Mouse (Mus musculus) T-helper 2 cell (primary cell): ENCODE measurements around the gene Ttc30a1.
"Not testable (repeated sequence)": the region's sequence is repeated elsewhere in the genome, so short reads cannot be mapped to it uniquely, and the experiment has no call there.

ENCODE experiments used
- in situ Hi-C: fragments of 300-600 bp; cut with MboI, MseI; formaldehyde crosslinking; loops from one replicate; pipeline ENCODE4 v1.15.1; 2025; ENCODE audit warnings: high pct_unique_total_duplicates

The Ttc30a1 gene

DNA sequence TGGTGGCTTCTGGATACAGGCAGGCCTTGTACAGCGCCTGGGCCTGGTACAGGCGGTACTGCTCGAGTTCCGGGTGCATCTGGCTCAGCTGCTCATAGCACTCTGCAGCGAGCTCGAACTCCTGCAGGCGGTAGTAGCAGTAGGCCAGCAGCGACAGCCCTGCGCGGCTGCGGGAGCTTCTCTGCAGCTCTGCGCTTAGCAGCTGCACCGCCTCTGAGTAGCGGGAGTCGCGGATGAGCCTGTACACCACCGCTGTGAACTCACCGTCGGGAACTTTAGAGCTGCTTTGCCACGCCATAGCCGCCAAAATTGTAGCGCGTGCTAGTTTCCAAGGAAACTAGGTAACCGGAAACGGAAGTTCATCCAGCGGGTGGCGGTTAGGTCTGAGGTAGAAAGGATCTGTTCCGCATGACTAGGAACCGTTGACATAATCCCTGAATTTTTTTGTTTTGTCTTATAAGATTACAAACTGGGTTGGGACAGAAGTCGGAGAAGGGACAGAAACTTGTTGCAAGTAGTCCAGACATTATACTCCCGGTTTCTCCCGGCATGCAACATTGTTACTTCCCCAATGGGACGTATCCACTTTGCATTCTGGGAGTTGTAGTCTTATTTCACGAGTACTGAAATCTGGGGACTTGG lies at the start of gene Ttc30a1:
TSS of gene Ttc30a1 (minus strand) at position 528 of the 642 bp plus-strand sequence.
- in situ Hi-C loops, result not testable (repeated sequence)

DNA sequence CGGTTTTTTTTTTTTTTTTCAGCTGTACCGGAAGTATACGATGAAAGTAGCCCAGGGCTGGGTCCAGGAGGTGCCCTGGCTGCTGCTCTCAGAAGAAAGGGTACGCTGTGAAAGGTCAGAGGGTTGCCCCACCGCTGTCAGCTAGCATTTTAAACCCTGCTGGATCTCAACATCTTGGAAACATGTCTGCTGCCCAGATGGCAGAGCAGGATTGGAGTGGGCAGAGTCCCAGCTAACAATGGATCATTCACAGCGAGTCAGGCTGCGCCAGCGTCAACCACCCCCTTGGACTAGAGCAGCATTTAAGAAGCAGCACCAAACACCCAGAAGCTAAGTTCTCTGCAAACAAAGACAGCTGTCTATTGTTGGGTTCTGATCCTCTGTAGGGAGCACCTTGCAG lies 48.3 kb upstream of the Ttc30a1 start:
- in situ Hi-C loops, result no loop called here

DNA sequence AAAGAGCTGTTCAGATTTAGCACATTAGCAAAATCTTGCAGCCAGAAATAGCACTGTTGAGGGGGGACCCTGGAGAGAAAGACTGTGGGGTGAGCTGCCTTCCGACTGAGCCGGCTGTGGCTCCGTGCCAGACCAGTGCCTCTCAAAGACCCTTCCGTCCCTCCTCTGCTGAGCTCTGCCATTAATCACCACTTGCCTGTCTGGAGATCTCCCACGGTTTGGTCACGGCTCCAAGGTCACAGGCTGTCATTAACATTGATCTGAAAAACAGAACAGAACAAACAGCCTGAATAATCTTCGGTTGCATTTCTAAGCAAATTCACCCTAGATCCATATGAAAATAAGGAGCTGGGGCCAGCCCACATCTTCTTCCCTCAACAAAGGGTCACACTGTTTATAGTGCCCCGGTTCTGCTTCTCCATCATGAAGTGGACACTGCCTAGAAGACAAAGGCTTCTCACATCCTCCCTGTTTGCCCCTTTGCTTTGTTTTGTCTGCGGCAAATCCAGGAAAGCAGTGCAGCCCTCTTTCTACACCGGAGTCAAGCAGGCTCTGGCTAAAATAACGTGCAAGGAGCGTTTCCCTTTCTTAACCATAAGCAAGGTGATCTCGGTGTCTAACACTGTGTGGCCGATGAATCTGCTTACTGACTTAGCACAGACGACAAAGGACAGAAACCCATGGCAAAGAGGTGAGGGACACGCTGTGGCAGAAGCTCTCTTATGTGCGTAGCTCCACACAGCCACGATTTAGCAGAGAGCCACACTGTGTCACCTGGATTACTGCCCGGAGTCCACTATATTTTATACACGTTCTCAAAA lies 47.5 kb upstream of the Ttc30a1 start:
- in situ Hi-C loops, result no loop called here

GRCm38 (mm10) chr2:76016890-76017289 lies 35.1 kb upstream of the Ttc30a1 start:
- in situ Hi-C loops, result no loop called here

GRCm38 (mm10) chr2:76016136-76016535 lies 34.4 kb upstream of the Ttc30a1 start:
- in situ Hi-C loops, result no loop called here

- in situ Hi-C loops, result no loop called here
These were observed 33.7 kb upstream of the Ttc30a1 start for GRCm38 (mm10) chr2:76015460-76015859.

- in situ Hi-C loops, result no loop called here
These were observed 32.9 kb upstream of the Ttc30a1 start for GRCm38 (mm10) chr2:76014659-76015058.

- in situ Hi-C loops, result no loop called here
These were observed 24.4 kb upstream of the Ttc30a1 start for GRCm38 (mm10) chr2:76006194-76006593.

DNA sequence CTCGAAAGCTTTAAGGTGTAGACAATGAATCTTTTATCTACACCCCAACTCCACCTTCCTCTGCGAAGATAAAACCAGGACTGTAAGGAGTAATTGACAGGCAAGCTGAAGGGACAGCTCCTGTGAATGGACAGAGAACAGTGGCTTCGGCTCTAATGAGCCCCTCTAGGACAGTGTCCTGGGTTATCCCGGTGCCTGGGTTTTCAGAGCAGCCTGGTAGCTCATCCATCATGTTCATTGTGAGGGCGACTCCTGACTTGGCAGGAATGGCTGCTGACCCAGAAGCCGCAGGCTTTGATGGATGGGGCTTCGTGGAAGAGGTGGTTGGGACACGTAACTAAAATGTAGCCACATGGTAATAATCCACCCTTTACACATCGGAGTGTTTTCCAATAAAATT lies 21.1 kb upstream of the Ttc30a1 start:
- in situ Hi-C loops, result no loop called here

DNA sequence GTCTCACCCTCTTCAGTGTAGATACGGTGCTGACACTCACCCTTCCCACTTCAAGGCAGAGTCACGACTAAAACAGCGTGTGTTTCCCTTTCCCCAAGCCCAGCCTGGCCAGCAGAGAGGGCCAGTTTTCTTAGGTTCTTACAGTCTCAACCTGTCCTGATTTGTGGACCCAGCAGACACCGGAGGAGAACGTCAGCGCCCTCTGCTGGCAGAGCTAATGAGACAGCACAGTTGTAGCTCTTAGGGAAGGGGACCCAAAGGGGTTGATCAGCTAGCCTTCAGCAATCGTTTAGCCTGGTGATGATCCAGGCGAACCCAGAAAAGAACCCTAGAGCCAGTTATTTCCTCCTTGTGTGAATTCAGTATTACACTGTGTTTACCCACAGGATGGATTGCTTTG lies 19.6 kb upstream of the Ttc30a1 start:
- in situ Hi-C loops, result no loop called here

DNA sequence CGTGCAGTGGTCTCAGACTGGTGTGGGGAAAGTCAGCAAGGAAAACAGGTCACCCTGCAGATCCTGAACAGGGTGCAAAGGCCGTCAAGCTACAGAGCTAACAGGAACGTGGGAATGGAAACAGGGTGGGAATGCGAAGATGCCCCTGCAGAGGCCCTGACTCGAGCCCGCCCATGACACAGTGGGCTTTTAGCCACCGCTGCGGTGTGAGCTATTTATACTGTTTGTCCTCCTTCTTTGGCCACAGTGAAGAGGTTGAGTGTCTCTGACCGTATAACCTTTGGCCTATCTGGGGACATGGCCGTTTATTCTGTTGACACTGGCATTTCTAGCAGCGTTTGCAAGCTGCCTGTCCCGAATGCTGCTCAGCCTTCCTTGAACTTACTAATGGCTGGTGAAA lies 17.9 kb upstream of the Ttc30a1 start:
- in situ Hi-C loops, result no loop called here

- in situ Hi-C loops, result no loop called here
These were observed 16.9 kb upstream of the Ttc30a1 start for GRCm38 (mm10) chr2:75998692-75999091.

- in situ Hi-C loops, result no loop called here
These were observed 16.0 kb upstream of the Ttc30a1 start for GRCm38 (mm10) chr2:75997726-75998125.

GRCm38 (mm10) chr2:75994841-75995240 lies 13.1 kb upstream of the Ttc30a1 start:
- in situ Hi-C loops, result no loop called here

GRCm38 (mm10) chr2:75991581-75992205 lies 9.9 kb upstream of the Ttc30a1 start:
- in situ Hi-C loops, result no loop called here

DNA sequence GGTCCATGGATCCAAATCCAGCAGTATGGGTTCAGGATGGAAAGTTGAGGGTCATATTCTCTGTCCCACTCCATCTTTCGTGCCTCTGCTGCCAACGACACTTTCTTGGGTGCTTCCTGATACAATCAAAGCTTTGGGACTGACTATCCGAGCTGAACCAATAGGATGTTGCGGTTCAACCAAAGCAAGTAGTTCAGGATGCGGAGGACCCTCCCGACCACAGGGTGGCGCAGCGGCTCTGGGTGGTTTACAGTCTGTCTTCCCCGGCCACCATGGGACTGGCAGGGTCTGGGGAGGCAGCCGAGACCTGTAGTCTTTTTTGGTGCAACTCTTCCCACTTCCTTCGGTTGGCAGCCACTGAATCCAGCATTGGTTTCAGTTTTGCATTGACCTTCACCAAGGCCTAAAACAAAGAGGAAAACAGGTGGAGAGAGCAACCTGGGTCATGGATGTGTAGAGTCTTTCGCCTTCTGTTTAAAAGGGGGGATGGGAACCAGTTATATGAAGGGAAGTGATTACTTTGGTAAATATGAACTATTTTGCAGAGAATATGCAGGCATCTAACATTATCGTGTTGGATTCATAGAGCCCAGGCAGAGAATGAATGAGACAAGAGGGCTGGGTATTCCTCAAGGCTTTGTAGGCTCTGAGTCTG lies 9.2 kb upstream of the Ttc30a1 start:
- in situ Hi-C loops, result no loop called here

- in situ Hi-C loops, result loop anchor here (5.0 kb wide), 1 partner anchor 83 kb away; no protein-coding TSS in a partner anchor
These were observed 7.9 kb upstream of the Ttc30a1 start for GRCm38 (mm10) chr2:75989694-75990093.

- in situ Hi-C loops, result loop anchor here (5.0 kb wide), 1 partner anchor 83 kb away; no protein-coding TSS in a partner anchor
These were observed 7.1 kb upstream of the Ttc30a1 start for GRCm38 (mm10) chr2:75988779-75989363.

DNA sequence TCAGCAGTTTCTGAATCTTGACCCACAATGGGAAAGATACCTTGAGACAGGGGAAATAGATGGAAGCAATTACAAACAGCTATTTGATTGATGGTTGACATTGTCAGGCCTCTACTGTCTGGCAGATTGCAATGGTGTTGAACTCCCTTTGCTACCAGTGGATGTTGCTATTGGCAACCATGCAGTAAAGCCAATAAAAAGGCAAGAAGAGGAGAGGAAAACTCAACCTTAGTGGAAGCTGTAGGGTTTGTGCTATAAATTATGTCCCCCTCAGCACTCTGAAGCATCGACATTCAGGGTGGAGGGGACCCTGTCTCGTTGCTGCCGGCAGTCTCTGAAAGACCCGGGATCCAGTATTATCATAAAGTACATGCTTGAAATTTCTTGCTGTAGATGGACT lies 6.6 kb upstream of the Ttc30a1 start:
- in situ Hi-C loops, result loop anchor here (5.0 kb wide), 1 partner anchor 84 kb away; no protein-coding TSS in a partner anchor

DNA sequence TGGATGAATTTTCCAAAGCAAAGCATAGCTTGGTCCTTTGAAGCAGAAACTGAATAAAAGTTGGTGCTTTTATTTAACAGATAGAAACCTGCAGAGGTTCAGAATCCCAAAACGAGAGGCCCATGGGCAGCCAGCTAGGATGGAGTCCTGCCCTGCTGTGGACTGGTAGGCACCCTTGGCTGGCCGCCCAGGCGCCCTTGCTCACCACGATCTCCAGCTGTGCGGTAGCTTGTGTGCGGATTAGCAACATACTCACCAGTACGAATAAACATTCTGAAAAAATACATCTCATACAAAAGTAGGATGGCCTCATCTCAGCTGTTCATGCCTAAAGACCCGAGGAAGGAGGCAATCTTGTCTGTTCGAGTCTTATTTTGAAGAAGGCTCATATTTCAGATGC lies 6.0 kb upstream of the Ttc30a1 start:
- in situ Hi-C loops, result loop anchor here (5.0 kb wide), 1 partner anchor 85 kb away; no protein-coding TSS in a partner anchor

DNA sequence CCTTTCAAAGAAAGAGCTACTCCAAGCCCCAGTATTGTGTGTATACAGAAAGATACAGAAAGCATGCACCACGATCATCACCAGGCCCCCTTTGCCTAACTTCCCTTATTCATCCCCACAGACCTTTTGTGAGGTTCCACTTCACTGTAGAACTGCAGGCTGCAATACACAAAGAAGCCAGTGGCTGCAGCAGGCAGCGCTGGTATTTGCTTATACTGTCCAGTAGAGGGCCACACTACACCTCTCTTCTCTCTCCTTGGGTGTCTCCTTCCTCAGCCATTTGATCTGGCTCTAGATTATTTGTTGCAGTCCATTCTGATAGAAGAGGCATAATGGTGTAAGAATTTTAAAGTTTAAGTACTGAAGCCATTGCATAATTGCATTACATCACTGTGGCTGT lies 3.4 kb upstream of the Ttc30a1 start:
- in situ Hi-C loops, result loop anchor here (5.0 kb wide), 1 partner anchor 87 kb away; no protein-coding TSS in a partner anchor
